Mouse (Mus musculus) lung, postnatal 0 days (tissue): ENCODE data around the gene Mlycd.
A peak's percentile ranks its signal among the peaks of the same experiment; 100 is the strongest.

Experiments
- CTCF ChIP-seq: IDR thresholded peaks from 2 replicates; pipeline ENCODE4 v1.5.1; 2016; ENCODE audit warnings: antibody characterized with exemption, mild to moderate bottlenecking
- EP300 ChIP-seq: IDR thresholded peaks from 2 replicates; pipeline ENCODE4 v1.6.1; 2016; ENCODE audit warnings: antibody characterized with exemption, mild to moderate bottlenecking, control low read depth

DNA sequence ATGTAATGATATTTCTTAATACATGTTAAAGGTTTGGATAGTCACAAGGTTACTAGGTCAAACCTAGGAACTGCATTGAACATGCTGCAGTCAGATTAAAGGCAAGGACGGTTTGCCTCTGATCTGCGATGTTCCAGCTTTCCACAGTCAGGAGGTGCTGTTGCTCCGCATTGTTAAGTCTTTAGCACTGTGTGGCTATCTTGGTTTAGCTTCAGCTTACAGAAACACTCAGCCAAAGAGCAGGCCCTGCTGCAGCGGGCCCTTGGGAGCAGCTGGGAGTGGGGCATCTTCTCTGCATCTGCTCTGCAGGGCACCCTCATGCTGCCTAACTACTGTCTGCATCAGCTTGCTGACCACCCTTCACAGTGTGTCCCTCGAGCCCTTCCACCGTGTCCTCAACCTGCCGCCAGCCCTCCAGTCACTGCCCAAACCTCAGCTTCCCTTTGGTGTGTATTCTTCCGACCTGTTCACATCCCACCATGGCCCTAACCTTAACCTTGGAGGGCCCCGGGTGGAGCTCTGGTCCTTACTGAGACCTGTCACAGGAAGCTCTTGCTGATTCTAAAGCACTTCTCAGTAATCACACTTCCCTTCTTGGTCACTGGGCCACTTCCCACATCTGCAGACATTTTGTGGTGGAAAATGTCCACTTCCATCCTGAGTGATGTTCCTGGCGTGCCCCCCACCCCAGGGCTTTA lies 17.5 kb downstream of the Mlycd start:
- TF ChIP-seq CTCF (peak; percentile 22; the same call in 1 of the 2 replicates), EP300 (no peak)
